Mouse (Mus musculus) forebrain, embryonic 12.5 days (tissue): ENCODE measurements around the gene Igfbp4. TPM values are rescaled to one million over a fixed set of nuclear protein-coding genes. Genes with fewer than 3 reads are reported as not detected.
A peak's percentile ranks its signal among the peaks of the same experiment; 100 is the strongest.

Source experiments
- ATAC-seq: fragments of 200-750 bp; cut with Nextera tagmentation; 2 replicates; pipeline ENCODE4 v1.8.0; 2017; ENCODE audit warnings: moderate TSS enrichment; ENCODE audit not compliant: low FRiP score
- H3K27ac ChIP-seq: fragments of 300-500 bp; sonication (generic); 2 replicates; pipeline ENCODE4 v1.5.1; 2016; ENCODE audit warnings: mild to moderate bottlenecking
- H3K27me3 ChIP-seq: fragments of 300-500 bp; sonication (generic); 2 replicates; pipeline ENCODE4 v1.6.1; 2016; ENCODE audit warnings: mild to moderate bottlenecking
- H3K36me3 ChIP-seq: fragments of 300-500 bp; sonication (generic); replicated peaks from 2 replicates; pipeline ENCODE4 v1.6.1; 2016; ENCODE audit warnings: mild to moderate bottlenecking
- H3K4me1 ChIP-seq: fragments of 300-500 bp; sonication (generic); 2 replicates; pipeline ENCODE4 v1.6.1; 2016
- H3K4me2 ChIP-seq: fragments of 300-500 bp; sonication (generic); 2 replicates; pipeline ENCODE4 v1.6.1; 2016; ENCODE audit warnings: mild to moderate bottlenecking, moderate library complexity
- H3K4me3 ChIP-seq: fragments of 300-500 bp; sonication (generic); replicated peaks from 2 replicates; pipeline ENCODE4 v1.5.1; 2016; ENCODE audit warnings: mild to moderate bottlenecking
- H3K9ac ChIP-seq: fragments of 300-500 bp; sonication (generic); 2 replicates; pipeline ENCODE4 v1.6.1; 2016; ENCODE audit warnings: mild to moderate bottlenecking
- H3K9me3 ChIP-seq: fragments of 300-500 bp; sonication (generic); 2 replicates; pipeline ENCODE4 v1.6.1; 2016
- WGBS: fragments of 180-500 bp; shearing (Covaris S2); methylation state at CpG from one replicate; pipeline ENCODE4 v1.1.7; 2016; 5-methylcytosine and 5-hydroxymethylcytosine counted together
- polyA plus RNA-seq: library from polyadenylated mRNA; unstranded; fragments of >200 nt; fragmentation: Nextera tagmentation; extraction: Ambion mirVana; gene quantifications from 2 replicates; pipeline ENCODE4 v1.2.1, GENCODE M21; 2016

Gene Igfbp4
- 214 and 247 TPM in 2 replicates for polyA plus RNA-seq

- H3K27me3 ChIP-seq, result peaks cover 9% of the 10 kb centered on the region; the same call in 1 of the 2 replicates
- H3K4me2 ChIP-seq, result peak within 1 kb of the TSS; percentile 96
- peak; percentile 78 for ATAC-seq
- under 1% methylated on average over 63 of the region's 63 CpGs for WGBS
- H3K4me3 ChIP-seq, result peak within 1 kb of the TSS; percentile 62
- H3K36me3 ChIP-seq, result no peaks in the 10 kb centered on the region
- peak within 1 kb of the TSS; percentile 89 for H3K9ac ChIP-seq
- H3K4me1 ChIP-seq, result peaks cover 27% of the 10 kb centered on the region
- H3K27ac ChIP-seq, result peak within 1 kb of the TSS; percentile 89
- H3K9me3 ChIP-seq, result no peaks in the 10 kb centered on the region
These were observed at the start of gene Igfbp4 for GRCm38 (mm10) chr11:99041051-99041729. TSS of gene Igfbp4 (plus strand) at chr11:99041244.

- Histone ChIP-seq H3K9ac (no peak overlapping the region), H3K4me1 (no peaks in the 10 kb centered on the region), H3K4me2 (no peak overlapping the region), H3K4me3 (no peak overlapping the region), H3K36me3 (peaks cover 98% of the 10 kb centered on the region), H3K27ac (no peak overlapping the region), H3K27me3 (no peaks in the 10 kb centered on the region), H3K9me3 (no peaks in the 10 kb centered on the region)
- WGBS, result 92% methylated on average over 7 of the region's 7 CpGs
- ATAC-seq, result no peak
These were observed 45.1 kb upstream of the Igfbp4 start for GRCm38 (mm10) chr11:98995987-98996386.

- H3K4me3 ChIP-seq, result no peak overlapping the region
- ATAC-seq, result no peak
- H3K4me1 ChIP-seq, result no peaks in the 10 kb centered on the region
- H3K4me2 ChIP-seq, result no peak overlapping the region
- no peaks in the 10 kb centered on the region for H3K9me3 ChIP-seq
- H3K27ac ChIP-seq, result no peak overlapping the region
- H3K9ac ChIP-seq, result no peak overlapping the region
- WGBS, result 95% methylated on average over 4 of the region's 4 CpGs
- H3K27me3 ChIP-seq, result no peaks in the 10 kb centered on the region
- peaks cover 99% of the 10 kb centered on the region for H3K36me3 ChIP-seq
These were observed 43.4 kb upstream of the Igfbp4 start for GRCm38 (mm10) chr11:98997659-98998058.

GRCm38 (mm10) chr11:98998776-98999175, 42.3 kb upstream of the Igfbp4 start:
- no peaks in the 10 kb centered on the region for H3K4me1 ChIP-seq
- no peak for ATAC-seq
- H3K27ac ChIP-seq, result no peak overlapping the region
- H3K9ac ChIP-seq, result no peak overlapping the region
- no peaks in the 10 kb centered on the region for H3K9me3 ChIP-seq
- H3K4me3 ChIP-seq, result no peak overlapping the region
- no peak overlapping the region for H3K4me2 ChIP-seq
- peaks cover 99% of the 10 kb centered on the region for H3K36me3 ChIP-seq
- no peaks in the 10 kb centered on the region for H3K27me3 ChIP-seq

GRCm38 (mm10) chr11:98999243-98999642, 41.8 kb upstream of the Igfbp4 start:
- ATAC-seq, result no peak
- Histone ChIP-seq H3K4me2 (no peak overlapping the region), H3K27ac (no peak overlapping the region), H3K9ac (no peak overlapping the region), H3K4me3 (no peak overlapping the region), H3K27me3 (no peaks in the 10 kb centered on the region), H3K9me3 (no peaks in the 10 kb centered on the region), H3K4me1 (no peaks in the 10 kb centered on the region), H3K36me3 (peaks cover 99% of the 10 kb centered on the region)
- WGBS, result 94% methylated on average over 11 of the region's 11 CpGs

GRCm38 (mm10) chr11:99006788-99007187, 34.3 kb upstream of the Igfbp4 start:
- H3K9ac ChIP-seq, result no peak overlapping the region
- no peaks in the 10 kb centered on the region for H3K4me1 ChIP-seq
- peaks cover 94% of the 10 kb centered on the region for H3K36me3 ChIP-seq
- no peak overlapping the region for H3K4me3 ChIP-seq
- no peak overlapping the region for H3K4me2 ChIP-seq
- ATAC-seq, result no peak
- H3K27ac ChIP-seq, result no peak overlapping the region
- no peaks in the 10 kb centered on the region for H3K9me3 ChIP-seq
- H3K27me3 ChIP-seq, result no peaks in the 10 kb centered on the region
- WGBS, result 95% methylated on average over 9 of the region's 9 CpGs

- 94% methylated on average over 4 of the region's 4 CpGs for WGBS
- ATAC-seq, result no peak
- Histone ChIP-seq H3K27ac (no peak overlapping the region), H3K4me1 (no peaks in the 10 kb centered on the region), H3K4me3 (no peak overlapping the region), H3K36me3 (peaks cover 95% of the 10 kb centered on the region), H3K9ac (no peak overlapping the region), H3K4me2 (no peak overlapping the region), H3K9me3 (no peaks in the 10 kb centered on the region), H3K27me3 (no peaks in the 10 kb centered on the region)
These were observed 30.9 kb upstream of the Igfbp4 start for GRCm38 (mm10) chr11:99010124-99010523.

GRCm38 (mm10) chr11:99010706-99011105, 30.3 kb upstream of the Igfbp4 start:
- H3K36me3 ChIP-seq, result peaks cover 95% of the 10 kb centered on the region
- H3K4me3 ChIP-seq, result no peak overlapping the region
- H3K4me2 ChIP-seq, result no peak overlapping the region
- H3K4me1 ChIP-seq, result no peaks in the 10 kb centered on the region
- no peak for ATAC-seq
- no peaks in the 10 kb centered on the region for H3K27me3 ChIP-seq
- no peaks in the 10 kb centered on the region for H3K9me3 ChIP-seq
- 96% methylated on average over 5 of the region's 5 CpGs for WGBS
- no peak overlapping the region for H3K9ac ChIP-seq
- H3K27ac ChIP-seq, result no peak overlapping the region

GRCm38 (mm10) chr11:99013856-99014255, 27.2 kb upstream of the Igfbp4 start:
- Histone ChIP-seq H3K9ac (no peak overlapping the region), H3K4me2 (no peak overlapping the region), H3K4me3 (no peak overlapping the region), H3K4me1 (no peaks in the 10 kb centered on the region), H3K27me3 (no peaks in the 10 kb centered on the region), H3K27ac (no peak overlapping the region), H3K36me3 (peaks cover 97% of the 10 kb centered on the region), H3K9me3 (no peaks in the 10 kb centered on the region)
- 87% methylated on average over 1 of the region's 1 CpGs for WGBS
- ATAC-seq, result no peak

GRCm38 (mm10) chr11:99019844-99020243, 21.2 kb upstream of the Igfbp4 start:
- Histone ChIP-seq H3K36me3 (peaks cover 68% of the 10 kb centered on the region), H3K4me1 (peaks cover 29% of the 10 kb centered on the region), H3K4me3 (no peak overlapping the region), H3K9ac (no peak overlapping the region), H3K27me3 (no peaks in the 10 kb centered on the region), H3K9me3 (no peaks in the 10 kb centered on the region), H3K4me2 (no peak overlapping the region), H3K27ac (no peak overlapping the region)
- WGBS, result 97% methylated on average over 6 of the region's 6 CpGs
- ATAC-seq, result no peak

GRCm38 (mm10) chr11:99022384-99022933, 18.6 kb upstream of the Igfbp4 start:
- no peaks in the 10 kb centered on the region for H3K9me3 ChIP-seq
- H3K4me1 ChIP-seq, result peaks cover 29% of the 10 kb centered on the region
- peaks cover 42% of the 10 kb centered on the region for H3K36me3 ChIP-seq
- ATAC-seq, result no peak
- H3K9ac ChIP-seq, result peak overlapping the region; percentile 77
- H3K27ac ChIP-seq, result no peak overlapping the region
- no peaks in the 10 kb centered on the region for H3K27me3 ChIP-seq
- peak overlapping the region; percentile 70 for H3K4me3 ChIP-seq
- H3K4me2 ChIP-seq, result peak overlapping the region; percentile 61
- WGBS, result 86% methylated on average over 5 of the region's 5 CpGs

GRCm38 (mm10) chr11:99023094-99023493, 17.9 kb upstream of the Igfbp4 start:
- peaks cover 29% of the 10 kb centered on the region for H3K4me1 ChIP-seq
- peak overlapping the region; percentile 61 for H3K4me2 ChIP-seq
- H3K27me3 ChIP-seq, result no peaks in the 10 kb centered on the region
- H3K4me3 ChIP-seq, result peak overlapping the region; percentile 70
- H3K27ac ChIP-seq, result no peak overlapping the region
- peaks cover 36% of the 10 kb centered on the region for H3K36me3 ChIP-seq
- ATAC-seq, result no peak
- peak overlapping the region; percentile 77 for H3K9ac ChIP-seq
- WGBS, result 10% methylated on average over 4 of the region's 4 CpGs
- no peaks in the 10 kb centered on the region for H3K9me3 ChIP-seq
